Mouse (Mus musculus): ENCODE results near the gene Itpripl2.

The Itpripl2 gene

DNA sequence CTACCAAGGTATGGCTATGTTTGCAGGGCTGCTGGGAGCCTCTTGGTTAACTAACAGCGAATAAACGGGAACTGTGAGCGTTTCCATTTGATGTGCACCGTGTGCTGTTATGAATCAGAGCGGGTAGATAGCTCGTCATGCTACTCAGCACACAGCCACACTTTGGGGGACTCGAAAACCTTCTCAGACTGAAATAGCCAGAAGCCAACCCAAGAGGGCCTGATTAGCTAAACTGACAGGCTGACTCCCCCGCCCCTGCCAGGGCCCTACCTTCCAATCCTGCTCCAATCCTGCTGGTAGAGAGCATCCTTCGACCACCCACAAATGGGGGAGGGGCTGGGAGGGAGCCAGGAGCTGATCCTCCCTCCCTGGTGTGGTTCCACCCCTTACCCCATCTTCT, 48.4 kb downstream of the Itpripl2 start:
- no peak for DNase-seq (ENCODE audit: low spot score)

GRCm38 (mm10) chr7:118441535-118441934, 50.2 kb downstream of the Itpripl2 start:
- no peak for DNase-seq (ENCODE audit: low spot score)

DNA sequence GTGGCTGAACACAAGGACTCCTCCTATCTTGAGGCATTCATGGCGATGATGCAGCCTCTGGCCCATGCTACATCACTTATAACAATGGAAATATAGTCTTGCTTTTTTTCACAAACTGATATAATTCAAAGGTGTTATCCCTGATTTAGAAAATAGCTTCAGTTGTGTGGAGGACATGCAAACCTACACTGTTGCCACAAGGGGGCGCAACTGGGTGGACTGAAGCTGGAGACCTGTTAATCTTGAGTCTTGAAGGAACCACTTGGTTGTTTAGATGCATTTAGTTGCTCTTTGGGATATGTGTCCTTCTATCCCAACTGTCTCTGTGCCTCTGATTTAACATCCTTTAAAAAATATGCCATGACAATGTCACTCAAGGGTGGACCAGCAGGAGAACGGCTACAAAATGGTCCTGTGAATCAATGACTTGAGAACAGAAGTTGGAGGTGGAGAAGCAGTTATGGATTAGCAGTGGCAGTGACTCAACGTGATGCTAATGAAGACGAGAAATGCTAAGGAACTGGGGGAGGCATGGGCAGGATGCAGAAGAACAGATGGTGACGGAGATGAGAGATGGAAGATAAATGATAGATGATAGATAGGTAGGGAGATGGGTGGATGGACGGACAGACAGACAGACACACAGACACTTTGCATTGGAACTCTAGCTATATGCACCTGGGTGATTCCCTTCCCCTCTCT, 54.5 kb downstream of the Itpripl2 start:
- DNase-seq (ENCODE audit: low spot score), result no peak

Measured in ovary, postnatal 36 days (tissue).